Mouse (Mus musculus) macrophage (primary cell): ENCODE measurements around the gene Bsn. TPM values are rescaled to one million over a fixed set of nuclear protein-coding genes. Genes with fewer than 3 reads are reported as not detected.

Experiments
- H3K27ac ChIP-seq: fragments of 350-480 bp; formaldehyde crosslinking; 2 replicates; pipeline ENCODE4 v1.9.0; 2021
- H3K36me3 ChIP-seq: fragments of 350-480 bp; formaldehyde crosslinking; 2 replicates; pipeline ENCODE4 v1.9.0; 2021; ENCODE audit errors: inconsistent target
- H3K4me3 ChIP-seq: fragments of 350-480 bp; formaldehyde crosslinking; 2 replicates; pipeline ENCODE4 v1.9.0; 2021; ENCODE audit errors: inconsistent target
- H3K79me2 ChIP-seq: fragments of 350-480 bp; formaldehyde crosslinking; 2 replicates; pipeline ENCODE4 v1.9.0; 2021; ENCODE audit errors: inconsistent target
- WGBS: methylation state at CpG from one replicate; pipeline ENCODE4 v1.1.7; 2026; ENCODE audit warnings: inconsistent platforms; ENCODE audit not compliant: missing documents; 5-methylcytosine and 5-hydroxymethylcytosine counted together
- polyA plus RNA-seq: library from polyadenylated mRNA; stranded (reverse); fragments of 250-400 nt; gene quantifications from 3 replicates; pipeline ENCODE4 v1.2.4, GENCODE M21; 2018; ENCODE audit warnings: inconsistent platforms

Gene Bsn
- polyA plus RNA-seq, 1 experiment from 2014 or later: 4.3 TPM

DNA sequence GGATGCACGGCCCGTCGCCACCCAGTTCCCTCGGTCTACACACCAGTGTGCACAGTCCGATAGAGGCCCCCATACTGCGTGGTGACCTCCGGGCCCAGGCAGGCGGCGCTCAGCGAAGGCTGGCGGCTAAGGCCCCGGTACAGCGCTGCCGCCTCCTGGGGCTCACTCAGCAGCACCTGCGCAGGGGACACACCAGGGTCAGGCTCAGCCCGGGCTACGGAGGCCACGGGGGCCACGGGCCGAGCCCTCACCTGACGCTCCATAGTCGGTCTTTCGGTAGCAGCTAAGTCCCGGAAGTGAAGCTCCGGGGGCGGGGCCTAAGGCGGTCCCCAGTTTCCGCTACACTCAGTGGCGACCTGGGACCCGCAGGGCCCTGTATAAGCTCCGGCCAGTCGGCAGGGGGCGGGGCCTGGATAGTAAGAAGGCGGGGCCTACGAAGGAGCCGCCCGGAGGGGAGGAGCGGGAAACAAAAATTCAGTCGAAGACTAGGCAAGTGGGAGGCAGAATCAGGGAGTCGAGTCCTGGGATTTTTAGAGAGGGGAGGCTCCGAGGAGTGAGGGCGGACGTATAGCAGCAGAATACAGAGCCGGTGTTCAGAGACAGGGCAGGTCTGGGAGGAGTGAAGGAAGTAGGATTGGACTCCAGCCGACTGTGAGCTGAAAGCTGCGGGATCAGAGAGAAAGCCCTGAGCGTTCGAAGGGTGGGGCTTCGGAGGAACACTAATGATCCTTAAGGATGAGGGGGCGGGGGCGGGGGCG, 95.8 kb downstream of the Bsn start, which contains the start of gene Apeh:
Gene Apeh (minus strand): TSS at position 423 of the 758 bp plus-strand sequence.
- H3K79me2 ChIP-seq: peaks cover 10% of the 10 kb centered on the region; the same call in 1 of the 2 replicates
- H3K36me3 ChIP-seq: peaks cover 35% of the 10 kb centered on the region
- under 1% methylated on average over 49 of the region's 52 CpGs for WGBS
- H3K4me3 ChIP-seq: peak within 1 kb of the TSS; percentile 68
- peak within 1 kb of the TSS; percentile 29 for H3K27ac ChIP-seq

- H3K79me2 ChIP-seq: peaks cover 10% of the 10 kb centered on the region; the same call in 1 of the 2 replicates
- H3K4me3 ChIP-seq: peak overlapping the region; percentile 68
- H3K27ac ChIP-seq: 0 out of 2 replicates have a peak overlapping the region, but pooled peaks have one; percentile 24
- peaks cover 42% of the 10 kb centered on the region for H3K36me3 ChIP-seq
- 83% methylated on average over 10 of the region's 10 CpGs for WGBS
Observed at GRCm38 (mm10) chr9:108093586-108093985, 96.6 kb downstream of the Bsn start.

GRCm38 (mm10) chr9:108090611-108091120, 99.5 kb downstream of the Bsn start:
- H3K79me2 ChIP-seq: peaks cover 10% of the 10 kb centered on the region; the same call in 1 of the 2 replicates
- H3K27ac ChIP-seq: no peak overlapping the region
- H3K4me3 ChIP-seq: no peak overlapping the region
- peaks cover 71% of the 10 kb centered on the region for H3K36me3 ChIP-seq
- WGBS: 97% methylated on average over 7 of the region's 7 CpGs

DNA sequence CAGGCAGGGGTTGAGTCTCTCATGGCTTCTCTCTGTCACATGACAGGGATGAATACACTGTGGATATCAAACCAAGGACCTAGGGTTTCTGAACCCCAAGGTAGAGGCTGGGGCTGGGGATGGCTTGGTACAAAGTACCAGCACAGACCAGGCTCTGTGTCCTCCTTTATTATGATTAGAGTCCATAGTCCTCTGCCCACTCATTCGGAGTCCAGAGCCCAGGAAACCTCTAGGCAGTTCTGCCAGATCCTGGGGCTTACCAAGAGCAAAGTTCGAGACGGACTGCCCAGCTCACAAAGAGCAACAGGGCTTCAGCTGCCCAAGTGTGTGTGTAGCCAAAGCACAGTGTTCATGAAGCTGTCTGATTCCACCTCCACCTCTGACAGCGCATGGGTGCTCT, 104.9 kb downstream of the Bsn start:
- Histone ChIP-seq H3K79me2 (no peaks in the 10 kb centered on the region), H3K4me3 (no peak overlapping the region), H3K36me3 (peaks cover 61% of the 10 kb centered on the region), H3K27ac (no peak overlapping the region)
- WGBS: 100% methylated on average over 4 of the region's 4 CpGs

DNA sequence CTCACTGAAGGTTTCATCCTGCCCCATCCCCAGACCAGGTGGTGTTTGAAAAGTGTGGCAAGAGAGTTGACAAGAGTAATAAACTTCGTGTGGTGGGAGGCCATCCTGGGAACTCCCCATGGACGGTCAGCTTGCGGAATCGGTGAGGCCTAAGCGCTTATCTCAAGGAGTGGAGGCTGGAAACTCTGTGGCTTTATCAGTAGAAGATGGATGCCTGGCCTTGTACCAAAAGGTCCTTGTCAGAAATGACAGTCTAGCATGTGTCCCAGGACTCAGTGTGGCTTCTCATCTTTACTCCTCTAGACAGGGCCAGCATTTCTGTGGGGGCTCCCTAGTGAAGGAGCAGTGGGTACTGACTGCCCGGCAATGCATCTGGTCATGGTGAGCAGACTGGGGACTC, 106.6 kb downstream of the Bsn start:
- Histone ChIP-seq H3K4me3 (no peak overlapping the region), H3K36me3 (peaks cover 44% of the 10 kb centered on the region), H3K79me2 (peaks cover 4% of the 10 kb centered on the region; the same call in 1 of the 2 replicates), H3K27ac (no peak overlapping the region)
- 96% methylated on average over 6 of the region's 6 CpGs for WGBS

- 15% methylated on average over 12 of the region's 12 CpGs for WGBS
- Histone ChIP-seq H3K4me3 (no peak within 1 kb of the TSS), H3K36me3 (peaks cover 39% of the 10 kb centered on the region), H3K79me2 (peaks cover 9% of the 10 kb centered on the region; the same call in 1 of the 2 replicates), H3K27ac (no peak within 1 kb of the TSS)
Observed at GRCm38 (mm10) chr9:108082988-108083431, 107.2 kb downstream of the Bsn start, which contains the start of gene Rnf123. TSS of gene Rnf123 (minus strand) at chr9:108083346.

- peaks cover 34% of the 10 kb centered on the region for H3K36me3 ChIP-seq
- H3K79me2 ChIP-seq: peaks cover 9% of the 10 kb centered on the region; the same call in 1 of the 2 replicates
- WGBS: 15% methylated on average over 18 of the region's 19 CpGs
- no peak overlapping the region for H3K27ac ChIP-seq
- no peak overlapping the region for H3K4me3 ChIP-seq
Observed at GRCm38 (mm10) chr9:108082549-108082948, 107.6 kb downstream of the Bsn start.

GRCm38 (mm10) chr9:108080168-108080567, 110.0 kb downstream of the Bsn start, which contains the start of gene Mst1:
TSS of gene Mst1 (plus strand) at chr9:108080436.
- WGBS: 79% methylated on average over 4 of the region's 5 CpGs
- Histone ChIP-seq H3K79me2 (peaks cover 9% of the 10 kb centered on the region; the same call in 1 of the 2 replicates), H3K36me3 (peaks cover 11% of the 10 kb centered on the region), H3K27ac (no peak within 1 kb of the TSS), H3K4me3 (peak within 1 kb of the TSS; percentile 89; the same call in 1 of the 2 replicates)

- peaks cover 13% of the 10 kb centered on the region; the same call in 1 of the 2 replicates for H3K36me3 ChIP-seq
- WGBS: 91% methylated on average over 7 of the region's 7 CpGs
- H3K27ac ChIP-seq: no peak overlapping the region
- H3K79me2 ChIP-seq: peaks cover 4% of the 10 kb centered on the region; the same call in 1 of the 2 replicates
- H3K4me3 ChIP-seq: no peak overlapping the region
Observed at GRCm38 (mm10) chr9:108073141-108073930, 116.8 kb downstream of the Bsn start.

- H3K4me3 ChIP-seq: no peak overlapping the region
- H3K36me3 ChIP-seq: peaks cover 13% of the 10 kb centered on the region; the same call in 1 of the 2 replicates
- no peaks in the 10 kb centered on the region for H3K79me2 ChIP-seq
- WGBS: 93% methylated on average over 9 of the region's 9 CpGs
- H3K27ac ChIP-seq: no peak overlapping the region
Observed at GRCm38 (mm10) chr9:108072481-108072924, 117.7 kb downstream of the Bsn start.

DNA sequence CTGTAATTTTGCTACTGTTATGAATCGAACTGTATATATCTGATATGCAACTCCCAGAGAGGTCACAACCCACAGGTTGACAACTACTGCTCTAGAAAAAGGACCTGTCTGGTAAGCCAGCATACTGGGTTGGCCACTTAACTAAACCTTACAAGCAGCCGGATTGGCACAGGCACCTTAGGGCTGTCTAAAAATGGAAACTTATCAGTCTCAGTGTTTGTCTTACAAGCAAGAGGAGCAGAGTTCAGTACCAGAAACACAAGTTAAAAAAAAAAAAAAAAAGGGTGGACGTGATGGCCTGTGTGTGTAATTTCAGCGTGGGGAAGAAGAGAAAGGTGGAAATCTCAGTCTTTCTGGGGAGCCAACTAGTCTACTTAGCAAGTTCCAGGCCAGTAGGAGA, 118.4 kb downstream of the Bsn start:
- 95% methylated on average over 4 of the region's 4 CpGs for WGBS
- Histone ChIP-seq H3K27ac (no peak overlapping the region), H3K79me2 (no peaks in the 10 kb centered on the region), H3K4me3 (no peak overlapping the region), H3K36me3 (peaks cover 13% of the 10 kb centered on the region; the same call in 1 of the 2 replicates)

DNA sequence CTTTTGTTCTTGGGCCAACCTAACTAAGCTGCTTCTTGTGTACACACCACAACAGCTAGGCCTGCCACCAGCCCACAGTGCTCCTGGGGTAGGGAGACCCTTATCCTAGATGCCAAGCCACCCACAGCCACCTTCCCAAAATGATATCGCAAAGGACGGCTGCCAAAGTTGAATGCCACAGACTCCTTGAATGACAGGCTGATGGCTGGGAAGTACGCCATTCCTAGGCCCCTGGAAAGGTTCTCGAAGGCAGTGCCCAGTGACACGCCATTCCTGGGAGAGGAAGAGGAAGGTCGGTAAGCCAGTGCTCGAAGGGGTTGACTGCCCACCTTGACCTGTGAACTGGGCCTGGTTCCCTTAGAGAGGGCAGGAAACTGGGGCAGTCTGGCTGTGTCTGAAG, 120.7 kb downstream of the Bsn start:
- peaks cover 14% of the 10 kb centered on the region; the same call in 1 of the 2 replicates for H3K36me3 ChIP-seq
- no peak overlapping the region for H3K4me3 ChIP-seq
- 95% methylated on average over 7 of the region's 7 CpGs for WGBS
- no peak overlapping the region for H3K27ac ChIP-seq
- H3K79me2 ChIP-seq: no peaks in the 10 kb centered on the region

DNA sequence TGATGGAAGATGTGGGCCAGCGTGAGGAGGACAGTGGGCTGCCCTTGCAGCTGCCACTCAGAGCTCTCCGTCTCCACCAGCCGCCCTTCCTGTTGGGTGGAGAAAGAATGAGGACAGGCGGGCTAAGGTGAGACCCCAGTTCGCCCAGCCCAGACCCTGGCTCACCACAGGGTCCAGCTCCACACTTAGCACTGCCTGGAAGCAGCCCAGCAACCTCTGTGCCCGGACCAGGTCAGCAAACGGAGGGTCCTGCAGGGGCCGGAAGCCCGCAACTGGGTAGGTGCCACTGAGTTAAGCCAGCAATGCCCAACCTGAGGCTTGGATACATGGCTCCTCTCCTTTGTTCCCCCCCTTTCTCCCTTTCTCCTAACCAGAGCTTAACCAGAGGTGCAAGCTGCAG, 121.2 kb downstream of the Bsn start:
- Histone ChIP-seq H3K36me3 (peaks cover 20% of the 10 kb centered on the region; the same call in 1 of the 2 replicates), H3K4me3 (no peak overlapping the region), H3K79me2 (no peaks in the 10 kb centered on the region), H3K27ac (no peak overlapping the region)
- 94% methylated on average over 9 of the region's 9 CpGs for WGBS

GRCm38 (mm10) chr9:108067900-108068299, 122.3 kb downstream of the Bsn start:
- Histone ChIP-seq H3K4me3 (no peak overlapping the region), H3K79me2 (no peaks in the 10 kb centered on the region), H3K36me3 (peaks cover 28% of the 10 kb centered on the region; the same call in 1 of the 2 replicates), H3K27ac (no peak overlapping the region)
- 32% methylated on average over 8 of the region's 8 CpGs for WGBS
